Mouse (Mus musculus) intestine, embryonic 14.5 days (tissue): Measurements from ENCODE around the gene Sell. TPM values are rescaled to one million over a fixed set of nuclear protein-coding genes. Genes with fewer than 3 reads are reported as not detected.
"Not testable (repeated sequence)": the region's sequence is repeated elsewhere in the genome, so short reads cannot be mapped to it uniquely, and the experiment has no call there.

Experiments
- ATAC-seq: fragments of 200-750 bp; cut with Nextera tagmentation; replicated peaks from 2 replicates; pipeline ENCODE4 v1.8.0; 2017; ENCODE audit warnings: low read depth, moderate number of reproducible peaks, moderate TSS enrichment, moderate library complexity; ENCODE audit not compliant: low FRiP score, low TSS enrichment
- DNase-seq: peaks from one replicate; pipeline ENCODE4 v3.0.0-alpha.2; 2018; ENCODE audit warnings: low spot score
- H3K27ac ChIP-seq: fragments of 300-500 bp; sonication (generic); 2 replicates; pipeline ENCODE4 v1.5.1; 2014; ENCODE audit warnings: low read depth, mild to moderate bottlenecking, control low read depth
- H3K27me3 ChIP-seq: fragments of 300-500 bp; sonication (generic); replicated peaks from 2 replicates; pipeline ENCODE4 v1.6.1; 2014; ENCODE audit warnings: low read length, control low read depth; ENCODE audit not compliant: control insufficient read depth, insufficient read depth
- H3K36me3 ChIP-seq: fragments of 300-500 bp; sonication (generic); 2 replicates; pipeline ENCODE4 v1.6.1; 2014; ENCODE audit warnings: low read length, control low read depth; ENCODE audit not compliant: control insufficient read depth, insufficient read depth
- H3K4me1 ChIP-seq: fragments of 300-500 bp; sonication (generic); replicated peaks from 2 replicates; pipeline ENCODE4 v1.6.1; 2014; ENCODE audit warnings: low read length, control low read depth, mixed read lengths; ENCODE audit not compliant: control insufficient read depth, insufficient read depth
- H3K4me2 ChIP-seq: fragments of 300-500 bp; sonication (generic); 2 replicates; pipeline ENCODE4 v1.6.1; 2014; ENCODE audit warnings: low read length
- H3K4me3 ChIP-seq: fragments of 300-500 bp; sonication (generic); 2 replicates; pipeline ENCODE4 v1.5.1; 2014; ENCODE audit warnings: low read depth, low read length, control low read depth, mixed read lengths
- H3K9ac ChIP-seq: fragments of 300-500 bp; sonication (generic); 2 replicates; pipeline ENCODE4 v1.6.1; 2014; ENCODE audit warnings: mild to moderate bottlenecking, low read length
- H3K9me3 ChIP-seq: fragments of 300-500 bp; sonication (generic); 2 replicates; pipeline ENCODE4 v1.6.1; 2016; ENCODE audit warnings: low read length, control low read depth; ENCODE audit not compliant: control insufficient read depth
- WGBS: fragments of 180-500 bp; shearing (Covaris S2); extraction: QIAGEN DNeasy Blood & Tissue Kit; methylation state at CpG from one replicate; pipeline ENCODE4 v1.1.7; 2014; 5-methylcytosine and 5-hydroxymethylcytosine counted together
- polyA plus RNA-seq: library from polyadenylated mRNA; unstranded; fragments of >200 nt; fragmentation: Nextera tagmentation; extraction: Ambion mirVana; gene quantifications from 2 replicates; pipeline ENCODE4 v1.2.1, GENCODE M21; 2014

Gene Sell
- polyA plus RNA-seq, result 0.19 and 0.26 TPM in 2 replicates

DNA sequence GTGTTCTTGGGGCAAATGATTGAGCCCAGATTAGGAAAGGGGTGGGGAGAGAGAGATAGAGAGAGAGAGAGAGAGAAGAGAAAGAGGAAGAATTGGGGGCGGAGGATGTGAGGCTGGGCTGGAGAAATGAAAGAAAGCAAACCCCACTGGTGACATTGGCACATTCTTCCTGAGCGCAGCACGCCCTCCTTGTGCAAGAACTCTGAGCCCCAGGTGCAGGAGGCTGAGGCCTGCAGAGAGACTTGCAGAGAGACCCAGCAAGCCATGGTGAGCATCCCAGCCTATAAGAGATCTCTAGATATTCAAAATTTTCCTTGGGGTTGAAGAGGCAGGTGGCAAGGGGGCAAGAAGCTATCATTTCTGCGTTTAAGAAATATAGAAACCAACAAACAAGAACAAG, at the start of gene Sell:
Gene Sell, plus strand, starts transcription at position 58 of the 400 bp plus-strand sequence.
- no peaks in the 10 kb centered on the region for H3K4me1 ChIP-seq
- no peak within 1 kb of the TSS for H3K4me2 ChIP-seq
- WGBS, result 76% methylated on average over 4 of the region's 4 CpGs
- DNase-seq (no peak), ATAC-seq (no peak)
- no peak within 1 kb of the TSS for H3K9ac ChIP-seq
- no peak within 1 kb of the TSS for H3K27ac ChIP-seq
- H3K4me3 ChIP-seq, result no peak within 1 kb of the TSS
- no peaks in the 10 kb centered on the region for H3K27me3 ChIP-seq
- no peaks in the 10 kb centered on the region for H3K36me3 ChIP-seq
- H3K9me3 ChIP-seq, result no peaks in the 10 kb centered on the region

GRCm38 (mm10) chr1:164014616-164015015, 47.2 kb upstream of the Sell start:
- H3K27ac ChIP-seq, result no peak overlapping the region
- H3K36me3 ChIP-seq, result no peaks in the 10 kb centered on the region
- ATAC-seq, result no peak
- H3K4me3 ChIP-seq, result no peak overlapping the region
- H3K9ac ChIP-seq, result no peak overlapping the region
- DNase-seq, result no peak
- WGBS, result 71% methylated on average over 1 of the region's 1 CpGs
- no peaks in the 10 kb centered on the region for H3K9me3 ChIP-seq
- no peaks in the 10 kb centered on the region for H3K4me1 ChIP-seq
- no peak overlapping the region for H3K4me2 ChIP-seq
- H3K27me3 ChIP-seq, result no peaks in the 10 kb centered on the region

- no peak overlapping the region for H3K4me2 ChIP-seq
- no peaks in the 10 kb centered on the region for H3K4me1 ChIP-seq
- DNase-seq, result no peak
- no peaks in the 10 kb centered on the region for H3K9me3 ChIP-seq
- no peaks in the 10 kb centered on the region for H3K27me3 ChIP-seq
- no peak overlapping the region for H3K9ac ChIP-seq
- no peak overlapping the region for H3K4me3 ChIP-seq
- no peak overlapping the region for H3K27ac ChIP-seq
- ATAC-seq, result no peak
- no peaks in the 10 kb centered on the region for H3K36me3 ChIP-seq
- 81% methylated on average over 16 of the region's 16 CpGs for WGBS
Measured at GRCm38 (mm10) chr1:164018221-164018896, 43.4 kb upstream of the Sell start.

DNA sequence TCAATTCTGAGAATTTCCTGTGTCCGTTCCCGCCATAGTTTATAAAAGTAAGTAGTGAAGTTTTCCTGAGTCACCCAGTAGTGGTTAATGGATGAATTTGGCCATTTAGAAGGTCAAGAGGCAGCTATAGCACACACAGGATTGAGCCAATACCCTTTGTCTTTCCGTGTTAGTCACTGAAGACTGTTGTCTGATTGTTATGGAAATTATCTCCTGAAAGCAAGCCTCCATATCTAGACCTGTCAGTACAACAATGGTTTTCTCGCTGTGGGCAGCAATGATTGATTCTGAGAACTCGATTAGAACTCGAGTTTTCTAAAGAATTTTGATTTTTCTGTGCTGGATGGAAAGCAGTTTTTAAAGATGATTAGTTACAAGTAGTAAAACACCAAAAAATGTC, 42.0 kb upstream of the Sell start:
- Histone ChIP-seq H3K4me1 (no peaks in the 10 kb centered on the region), H3K36me3 (no peaks in the 10 kb centered on the region), H3K9me3 (no peaks in the 10 kb centered on the region), H3K4me2 (no peak overlapping the region), H3K4me3 (no peak overlapping the region), H3K27me3 (no peaks in the 10 kb centered on the region), H3K9ac (no peak overlapping the region), H3K27ac (no peak overlapping the region)
- WGBS, result 69% methylated on average over 6 of the region's 6 CpGs
- DNase-seq (no peak), ATAC-seq (no peak)

DNA sequence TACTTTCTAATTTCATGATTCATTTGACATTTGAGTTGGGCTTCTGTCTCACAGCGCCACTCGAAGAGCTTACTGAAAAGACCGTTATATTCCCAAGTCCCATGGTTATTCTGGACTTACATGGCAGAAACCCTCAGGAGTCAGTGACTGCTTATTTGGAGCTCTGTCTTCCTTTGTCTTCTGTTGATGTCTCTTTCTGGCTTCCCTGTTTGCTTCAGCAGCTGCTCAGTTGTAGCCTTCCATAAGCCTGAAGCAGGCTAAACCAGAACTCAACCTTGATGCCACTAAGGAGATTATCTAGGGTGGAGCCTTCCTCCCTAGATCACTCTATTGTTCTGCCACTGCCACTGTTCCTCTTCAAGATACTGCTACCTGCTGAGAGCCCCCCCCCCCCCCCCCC, 41.0 kb upstream of the Sell start:
- not testable (repeated sequence) for H3K4me3 ChIP-seq, H3K27me3 ChIP-seq, ATAC-seq

DNA sequence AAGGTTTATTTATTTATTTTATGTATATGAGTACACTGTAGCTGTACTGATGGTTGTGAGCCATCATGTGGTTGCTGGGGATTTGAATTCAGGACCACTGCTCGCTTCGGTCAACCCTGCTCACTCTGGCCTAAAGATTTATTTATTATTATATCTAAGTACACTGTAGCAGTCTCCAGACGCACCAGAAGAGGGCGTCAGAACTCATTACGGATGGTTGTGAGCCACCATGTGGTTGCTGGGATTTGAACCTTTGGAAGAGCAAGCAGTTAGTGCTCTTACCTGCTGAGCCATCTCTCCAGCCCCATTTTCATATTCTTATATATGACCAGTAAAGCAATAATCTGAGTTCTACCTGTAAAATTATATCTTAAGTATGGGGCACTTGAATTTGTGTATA, 39.7 kb upstream of the Sell start:
- H3K27ac ChIP-seq, DNase-seq, H3K9ac ChIP-seq, H3K36me3 ChIP-seq, H3K4me3 ChIP-seq, H3K4me2 ChIP-seq, ATAC-seq, H3K9me3 ChIP-seq, H3K27me3 ChIP-seq, H3K4me1 ChIP-seq: not testable (repeated sequence)
- 76% methylated on average over 5 of the region's 5 CpGs for WGBS

More for the DNA sequence above, 41.0 kb upstream of the Sell start:
- not testable (repeated sequence) for H3K4me1 ChIP-seq, H3K4me2 ChIP-seq, H3K36me3 ChIP-seq, DNase-seq, H3K27ac ChIP-seq, H3K9ac ChIP-seq, H3K9me3 ChIP-seq
- WGBS, result 94% methylated on average over 3 of the region's 3 CpGs

- Histone ChIP-seq H3K9me3 (no peaks in the 10 kb centered on the region), H3K36me3 (no peaks in the 10 kb centered on the region), H3K27ac (no peak overlapping the region), H3K4me1 (no peaks in the 10 kb centered on the region), H3K4me2 (no peak overlapping the region), H3K9ac (no peak overlapping the region), H3K4me3 (no peak overlapping the region), H3K27me3 (no peaks in the 10 kb centered on the region)
- DNase-seq (no peak), ATAC-seq (no peak)
- WGBS, result 85% methylated on average over 4 of the region's 4 CpGs
Measured at GRCm38 (mm10) chr1:164025685-164026084, 36.1 kb upstream of the Sell start.

GRCm38 (mm10) chr1:164027416-164027815, 34.4 kb upstream of the Sell start:
- no peaks in the 10 kb centered on the region for H3K9me3 ChIP-seq
- H3K4me1 ChIP-seq, result no peaks in the 10 kb centered on the region
- no peak overlapping the region for H3K4me2 ChIP-seq
- H3K9ac ChIP-seq, result no peak overlapping the region
- H3K27ac ChIP-seq, result no peak overlapping the region
- DNase-seq, result no peak
- no peak for ATAC-seq
- no peaks in the 10 kb centered on the region for H3K36me3 ChIP-seq
- H3K4me3 ChIP-seq, result no peak overlapping the region
- no peaks in the 10 kb centered on the region for H3K27me3 ChIP-seq
- 59% methylated on average over 5 of the region's 5 CpGs for WGBS

DNA sequence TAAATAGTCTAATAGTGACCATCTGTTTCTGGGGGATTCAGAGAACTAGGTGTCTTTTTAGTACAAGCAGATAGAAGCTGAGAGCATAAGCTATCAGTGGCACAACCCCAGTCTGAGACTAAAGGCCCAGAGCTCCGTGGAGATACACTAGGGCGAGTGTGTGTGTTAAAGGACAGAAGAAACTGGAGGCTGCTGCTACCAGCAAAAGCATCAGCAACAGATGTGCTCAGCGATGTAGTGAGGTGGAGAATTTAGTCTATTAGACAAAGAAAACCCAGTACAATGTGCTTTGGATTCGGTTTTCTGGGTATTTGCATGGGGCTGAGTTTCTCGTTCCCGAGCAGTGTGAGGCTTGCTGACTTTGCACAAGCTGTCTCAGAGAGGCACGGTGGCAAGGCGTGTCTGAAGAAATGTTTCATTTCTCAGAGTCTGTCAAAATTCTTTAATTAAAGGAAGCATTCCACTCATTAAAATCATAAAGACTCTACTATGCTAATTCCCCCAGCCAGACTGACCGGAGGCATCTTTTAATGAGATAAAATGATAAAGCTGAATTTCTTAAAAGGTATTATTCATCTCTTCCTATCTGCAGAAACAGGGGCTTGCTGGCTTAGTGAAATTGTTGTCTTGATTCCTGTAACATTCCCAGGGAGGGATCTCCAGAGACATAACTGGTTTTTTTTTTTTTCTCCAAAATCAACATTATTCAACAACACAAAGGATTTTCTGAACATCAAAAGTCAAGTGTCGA, 21.2 kb upstream of the Sell start:
- WGBS, result 79% methylated on average over 10 of the region's 10 CpGs
- H3K36me3 ChIP-seq, result no peaks in the 10 kb centered on the region
- ATAC-seq, result no peak
- no peak for DNase-seq
- H3K9ac ChIP-seq, result no peak overlapping the region
- H3K4me3 ChIP-seq, result no peak overlapping the region
- H3K9me3 ChIP-seq, result no peaks in the 10 kb centered on the region
- H3K4me1 ChIP-seq, result no peaks in the 10 kb centered on the region
- no peak overlapping the region for H3K4me2 ChIP-seq
- no peak overlapping the region for H3K27ac ChIP-seq
- H3K27me3 ChIP-seq, result no peaks in the 10 kb centered on the region
